Mouse (Mus musculus) heart, postnatal 25 days (tissue): ENCODE results near the gene Tbx3. TPM values are rescaled to one million over a fixed set of nuclear protein-coding genes. Genes with fewer than 3 reads are reported as not detected.
A peak's percentile ranks its signal among the peaks of the same experiment; 100 is the strongest.

Experiments used
- DNase-seq: peaks from one replicate; pipeline ENCODE4 v3.0.0; 2022; ENCODE audit warnings: low spot score
- intact Hi-C: fragments of 180-260 bp; cut with DNase I; formaldehyde crosslinking; loops from one replicate; pipeline ENCODE4 v1.15.1; 2025
- total RNA-seq, 2 experiments: library from RNA; stranded (reverse); gene quantifications; 2 replicates each; pipeline ENCODE4 v1.2.3; 2021

Gene Tbx3
- 10 to 100 TPM in 1 of 2 experiments, 1 to 10 TPM in 1; 9.3 to 13.2 TPM for total RNA-seq

GRCm38 (mm10) chr5:119670566-119671108, at the start of gene Tbx3:
TSS of gene Tbx3 (plus strand) at chr5:119670669.
- DNase-seq = peak; percentile 88
- intact Hi-C loops = loop anchor here (2.0 to 10.0 kb wide), 4 partner anchors 266 to 793 kb away; no protein-coding TSS in a partner anchor

- DNase-seq = no peak
- intact Hi-C loops = no loop called here
These were observed 48.4 kb upstream of the Tbx3 start for GRCm38 (mm10) chr5:119622076-119622475.

GRCm38 (mm10) chr5:119624554-119624953, 45.9 kb upstream of the Tbx3 start:
- no peak for DNase-seq
- intact Hi-C loops = no loop called here

- no peak for DNase-seq
- intact Hi-C loops = no loop called here
These were observed 44.9 kb upstream of the Tbx3 start for GRCm38 (mm10) chr5:119625603-119626002.

- DNase-seq = no peak
- intact Hi-C loops = no loop called here
These were observed 44.3 kb upstream of the Tbx3 start for GRCm38 (mm10) chr5:119626154-119626553.

GRCm38 (mm10) chr5:119626662-119627061, 43.8 kb upstream of the Tbx3 start:
- intact Hi-C loops = no loop called here
- no peak for DNase-seq

- intact Hi-C loops = no loop called here
- DNase-seq = no peak
These were observed 42.4 kb upstream of the Tbx3 start for GRCm38 (mm10) chr5:119628100-119628499.

- DNase-seq = no peak
- intact Hi-C loops = no loop called here
These were observed 41.6 kb upstream of the Tbx3 start for GRCm38 (mm10) chr5:119628746-119629327.

- intact Hi-C loops = no loop called here
- DNase-seq = no peak
These were observed 36.9 kb upstream of the Tbx3 start for GRCm38 (mm10) chr5:119633581-119633980.

GRCm38 (mm10) chr5:119634861-119635260, 35.6 kb upstream of the Tbx3 start:
- intact Hi-C loops = no loop called here
- DNase-seq = no peak

GRCm38 (mm10) chr5:119638300-119638699, 32.2 kb upstream of the Tbx3 start:
- intact Hi-C loops = no loop called here
- no peak for DNase-seq

GRCm38 (mm10) chr5:119641094-119641493, 29.4 kb upstream of the Tbx3 start:
- intact Hi-C loops = no loop called here
- DNase-seq = no peak

GRCm38 (mm10) chr5:119641714-119642113, 28.8 kb upstream of the Tbx3 start:
- DNase-seq = no peak
- intact Hi-C loops = no loop called here

GRCm38 (mm10) chr5:119646965-119647364, 23.5 kb upstream of the Tbx3 start:
- no peak for DNase-seq
- intact Hi-C loops = no loop called here

- intact Hi-C loops = no loop called here
- DNase-seq = no peak
These were observed 19.1 kb upstream of the Tbx3 start for GRCm38 (mm10) chr5:119651135-119651965.

GRCm38 (mm10) chr5:119656354-119656753, 14.1 kb upstream of the Tbx3 start:
- intact Hi-C loops = no loop called here
- no peak for DNase-seq

GRCm38 (mm10) chr5:119656856-119657255, 13.6 kb upstream of the Tbx3 start:
- intact Hi-C loops = no loop called here
- DNase-seq = no peak

GRCm38 (mm10) chr5:119657362-119657761, 13.1 kb upstream of the Tbx3 start:
- intact Hi-C loops = no loop called here
- no peak for DNase-seq

GRCm38 (mm10) chr5:119657804-119658203, 12.7 kb upstream of the Tbx3 start:
- intact Hi-C loops = no loop called here

GRCm38 (mm10) chr5:119658396-119658795, 12.1 kb upstream of the Tbx3 start:
- intact Hi-C loops = no loop called here
- no peak for DNase-seq

More at GRCm38 (mm10) chr5:119657804-119658203, 12.7 kb upstream of the Tbx3 start:
- DNase-seq = no peak

GRCm38 (mm10) chr5:119659041-119659440, 11.4 kb upstream of the Tbx3 start:
- DNase-seq = no peak
- intact Hi-C loops = no loop called here
